Mouse (Mus musculus): ENCODE data around the gene Slc38a1. TPM values are rescaled to one million over a fixed set of nuclear protein-coding genes. Genes with fewer than 3 reads are reported as not detected.

The Slc38a1 gene
- 27.5 and 30.4 TPM in 2 replicates for polyA plus RNA-seq (2012; rRNA removed; ENCODE audit: low replicate concordance)

GRCm38 (mm10) chr15:96642436-96643405 lies at the start of gene Slc38a1:
TSS of gene Slc38a1 (minus strand) at chr15:96642913.

Other genes starting within 250 kb of the Slc38a1 start
- 18.7 and 23.0 TPM in 2 replicates for gene Scaf11, start 182.1 kb downstream of the Slc38a1 start, polyA plus RNA-seq (2012; rRNA removed; ENCODE audit: low replicate concordance)
- gene Slc38a2, start 56.8 kb upstream of the Slc38a1 start, polyA plus RNA-seq (2012; rRNA removed; ENCODE audit: low replicate concordance), result 22.9 and 35.5 TPM in 2 replicates

All from mammary gland, adult 2 months (tissue).